Mouse (Mus musculus): Measurements from ENCODE around the gene Nr1i3. TPM values are rescaled to one million over a fixed set of nuclear protein-coding genes. Genes with fewer than 3 reads are reported as not detected.

Gene Nr1i3
- polyA plus RNA-seq, 1 experiment from 2014 or later, result 0.34 TPM

GRCm38 (mm10) chr1:171262594-171263130 is 48.9 kb downstream of the Nr1i3 start:
- Histone ChIP-seq H3K9ac (replicated peaks; ENCODE audit: low read length) (no peak overlapping the region; the same call in 1 of the 2 replicates), H3K27me3 (ENCODE audit: control insufficient read depth, insufficient read depth, low read length) (no peaks in the 10 kb centered on the region), H3K27ac (replicated peaks; ENCODE audit: low read depth, low read length) (peak overlapping the region; percentile 72), H3K4me3 (replicated peaks; ENCODE audit: low read depth, low read length) (peak overlapping the region; percentile 24), H3K4me1 (ENCODE audit: control insufficient read depth, insufficient read depth, low read length) (0 out of 2 replicates have a peak, but pooled peaks cover 7% of the 10 kb centered on the region), H3K36me3 (ENCODE audit: control insufficient read depth, insufficient read depth, low read length) (no peaks in the 10 kb centered on the region), H3K9me3 (ENCODE audit: control insufficient read depth, low read length) (no peaks in the 10 kb centered on the region), H3K4me2 (ENCODE audit: low read length) (peak overlapping the region; percentile 54)
- peak; percentile 79 for DNase-seq
- peak; percentile 65 for ATAC-seq (ENCODE audit: low FRiP score, low TSS enrichment)
- WGBS, result 7% methylated on average over 8 of the region's 8 CpGs

GRCm38 (mm10) chr1:171263185-171263611 is 49.4 kb downstream of the Nr1i3 start:
- Histone ChIP-seq H3K27me3 (ENCODE audit: control insufficient read depth, insufficient read depth, low read length) (no peaks in the 10 kb centered on the region), H3K9me3 (ENCODE audit: control insufficient read depth, low read length) (no peaks in the 10 kb centered on the region), H3K9ac (replicated peaks; ENCODE audit: low read length) (no peak overlapping the region), H3K27ac (replicated peaks; ENCODE audit: low read depth, low read length) (peak overlapping the region; percentile 72), H3K4me2 (ENCODE audit: low read length) (peak overlapping the region; percentile 54), H3K4me3 (replicated peaks; ENCODE audit: low read depth, low read length) (peak overlapping the region; percentile 24), H3K36me3 (ENCODE audit: control insufficient read depth, insufficient read depth, low read length) (no peaks in the 10 kb centered on the region), H3K4me1 (ENCODE audit: control insufficient read depth, insufficient read depth, low read length) (0 out of 2 replicates have a peak, but pooled peaks cover 7% of the 10 kb centered on the region)
- DNase-seq, result peak; percentile 84
- ATAC-seq (ENCODE audit: low FRiP score, low TSS enrichment), result peak; percentile 91
- 4% methylated on average over 2 of the region's 2 CpGs for WGBS

- H3K9ac ChIP-seq (replicated peaks; ENCODE audit: low read length), result no peak overlapping the region
- peak overlapping the region; percentile 54 for H3K4me2 ChIP-seq (ENCODE audit: low read length)
Measured at GRCm38 (mm10) chr1:171263666-171264461, 50.1 kb downstream of the Nr1i3 start.

GRCm38 (mm10) chr1:171265971-171266744 is 52.4 kb downstream of the Nr1i3 start:
- ATAC-seq (ENCODE audit: low FRiP score, low TSS enrichment) (no peak), DNase-seq (no peak)
- H3K9me3 ChIP-seq (ENCODE audit: control insufficient read depth, low read length), result no peaks in the 10 kb centered on the region
- no peak overlapping the region for H3K4me3 ChIP-seq (replicated peaks; ENCODE audit: low read depth, low read length)
- no peaks in the 10 kb centered on the region for H3K36me3 ChIP-seq (ENCODE audit: control insufficient read depth, insufficient read depth, low read length)
- WGBS, result 83% methylated on average over 4 of the region's 4 CpGs
- H3K27me3 ChIP-seq (ENCODE audit: control insufficient read depth, insufficient read depth, low read length), result no peaks in the 10 kb centered on the region
- peaks cover 15% of the 10 kb centered on the region for H3K4me1 ChIP-seq (ENCODE audit: control insufficient read depth, insufficient read depth, low read length)
- H3K9ac ChIP-seq (replicated peaks; ENCODE audit: low read length), result no peak overlapping the region
- no peak overlapping the region for H3K4me2 ChIP-seq (ENCODE audit: low read length)
- H3K27ac ChIP-seq (replicated peaks; ENCODE audit: low read depth, low read length), result no peak overlapping the region

More at GRCm38 (mm10) chr1:171263666-171264461, 50.1 kb downstream of the Nr1i3 start:
- DNase-seq (no peak), ATAC-seq (ENCODE audit: low FRiP score, low TSS enrichment) (no peak)
- H3K27me3 ChIP-seq (ENCODE audit: control insufficient read depth, insufficient read depth, low read length), result no peaks in the 10 kb centered on the region
- peak overlapping the region; percentile 72 for H3K27ac ChIP-seq (replicated peaks; ENCODE audit: low read depth, low read length)
- H3K4me1 ChIP-seq (ENCODE audit: control insufficient read depth, insufficient read depth, low read length), result 0 out of 2 replicates have a peak, but pooled peaks cover 7% of the 10 kb centered on the region
- 83% methylated on average over 3 of the region's 3 CpGs for WGBS
- H3K36me3 ChIP-seq (ENCODE audit: control insufficient read depth, insufficient read depth, low read length), result no peaks in the 10 kb centered on the region
- no peak overlapping the region for H3K4me3 ChIP-seq (replicated peaks; ENCODE audit: low read depth, low read length)
- H3K9me3 ChIP-seq (ENCODE audit: control insufficient read depth, low read length), result no peaks in the 10 kb centered on the region

- ATAC-seq (ENCODE audit: low FRiP score, low TSS enrichment), result no peak
- no peak overlapping the region for H3K9ac ChIP-seq (replicated peaks; ENCODE audit: low read length)
- 60% methylated on average over 1 of the region's 1 CpGs for WGBS
- H3K36me3 ChIP-seq (ENCODE audit: control insufficient read depth, insufficient read depth, low read length), result peaks cover 14% of the 10 kb centered on the region
- DNase-seq, result no peak
- no peaks in the 10 kb centered on the region for H3K27me3 ChIP-seq (ENCODE audit: control insufficient read depth, insufficient read depth, low read length)
- no peaks in the 10 kb centered on the region for H3K9me3 ChIP-seq (ENCODE audit: control insufficient read depth, low read length)
- H3K4me1 ChIP-seq (ENCODE audit: control insufficient read depth, insufficient read depth, low read length), result peaks cover 14% of the 10 kb centered on the region
- H3K4me2 ChIP-seq (ENCODE audit: low read length), result no peak overlapping the region
- no peak overlapping the region for H3K4me3 ChIP-seq (replicated peaks; ENCODE audit: low read depth, low read length)
- no peak overlapping the region for H3K27ac ChIP-seq (replicated peaks; ENCODE audit: low read depth, low read length)
Measured at GRCm38 (mm10) chr1:171268341-171268740, 54.6 kb downstream of the Nr1i3 start.

GRCm38 (mm10) chr1:171269848-171270572 is 56.2 kb downstream of the Nr1i3 start, which contains the start of gene B4galt3:
Gene B4galt3 (plus strand): TSS chr1:171270328.
- H3K27ac ChIP-seq (replicated peaks; ENCODE audit: low read depth, low read length), result peak within 1 kb of the TSS; percentile 53
- H3K4me3 ChIP-seq (replicated peaks; ENCODE audit: low read depth, low read length), result peak within 1 kb of the TSS; percentile 68
- no peaks in the 10 kb centered on the region for H3K27me3 ChIP-seq (ENCODE audit: control insufficient read depth, insufficient read depth, low read length)
- H3K36me3 ChIP-seq (ENCODE audit: control insufficient read depth, insufficient read depth, low read length), result peaks cover 30% of the 10 kb centered on the region
- H3K4me1 ChIP-seq (ENCODE audit: control insufficient read depth, insufficient read depth, low read length), result peaks cover 14% of the 10 kb centered on the region
- WGBS, result 4% methylated on average over 36 of the region's 36 CpGs
- H3K4me2 ChIP-seq (ENCODE audit: low read length), result peak within 1 kb of the TSS; percentile 83
- H3K9me3 ChIP-seq (ENCODE audit: control insufficient read depth, low read length), result no peaks in the 10 kb centered on the region
- H3K9ac ChIP-seq (replicated peaks; ENCODE audit: low read length), result peak within 1 kb of the TSS; percentile 74
- ATAC-seq (ENCODE audit: low FRiP score, low TSS enrichment) (peak; percentile 95), DNase-seq (peak; percentile 96)
